Mouse (Mus musculus) hindbrain, embryonic 16.5 days (tissue): Measurements from ENCODE around the gene Apoe. TPM values are rescaled to one million over a fixed set of nuclear protein-coding genes. Genes with fewer than 3 reads are reported as not detected.
A peak's percentile ranks its signal among the peaks of the same experiment; 100 is the strongest.

Source experiments
- ATAC-seq: fragments of 200-750 bp; cut with Nextera tagmentation; 2 replicates; pipeline ENCODE4 v1.8.0; 2017; ENCODE audit warnings: moderate TSS enrichment, moderate library complexity
- H3K27ac ChIP-seq: fragments of 300-500 bp; sonication (generic); 2 replicates; pipeline ENCODE4 v1.5.1; 2014; ENCODE audit warnings: low read depth, mild to moderate bottlenecking, control low read depth, low read length, moderate library complexity
- H3K27me3 ChIP-seq: fragments of 300-500 bp; sonication (generic); replicated peaks from 2 replicates; pipeline ENCODE4 v1.6.1; 2014; ENCODE audit warnings: low read length; ENCODE audit not compliant: control insufficient read depth, insufficient read depth
- H3K36me3 ChIP-seq: fragments of 300-500 bp; sonication (generic); 2 replicates; pipeline ENCODE4 v1.6.1; 2014; ENCODE audit warnings: mild to moderate bottlenecking, low read length, moderate library complexity, mixed read lengths; ENCODE audit not compliant: control insufficient read depth, insufficient read depth
- H3K4me1 ChIP-seq: fragments of 300-500 bp; sonication (generic); 2 replicates; pipeline ENCODE4 v1.6.1; 2014; ENCODE audit warnings: low read depth, low read length; ENCODE audit not compliant: control insufficient read depth, insufficient read depth
- H3K4me2 ChIP-seq: fragments of 300-500 bp; sonication (generic); 2 replicates; pipeline ENCODE4 v1.6.1; 2014; ENCODE audit warnings: mild to moderate bottlenecking, low read length, control low read depth, moderate library complexity
- H3K4me3 ChIP-seq: fragments of 300-500 bp; sonication (generic); 2 replicates; pipeline ENCODE4 v1.5.1; 2014; ENCODE audit warnings: mild to moderate bottlenecking, low read length, control low read depth, moderate library complexity
- H3K9ac ChIP-seq: fragments of 300-500 bp; sonication (generic); 2 replicates; pipeline ENCODE4 v1.6.1; 2014; ENCODE audit warnings: low read depth, mild to moderate bottlenecking, control low read depth, low read length, moderate library complexity
- H3K9me3 ChIP-seq: fragments of 300-500 bp; sonication (generic); 2 replicates; pipeline ENCODE4 v1.6.1; 2014; ENCODE audit warnings: mild to moderate bottlenecking, low read length, moderate library complexity; ENCODE audit not compliant: control insufficient read depth
- WGBS: fragments of 180-500 bp; shearing (Covaris S2); extraction: QIAGEN DNeasy Blood & Tissue Kit; methylation state at CpG from one replicate; pipeline ENCODE4 v1.1.7; 2014; 5-methylcytosine and 5-hydroxymethylcytosine counted together
- polyA plus RNA-seq: library from polyadenylated mRNA; unstranded; fragments of >200 nt; fragmentation: Nextera tagmentation; extraction: Ambion mirVana; gene quantifications from 2 replicates; pipeline ENCODE4 v1.2.1, GENCODE M21; 2015

The Apoe gene
- polyA plus RNA-seq, 1 experiment from 2014 or later: 1,414 TPM

- H3K27ac ChIP-seq: no peak within 1 kb of the TSS
- no peak within 1 kb of the TSS for H3K4me2 ChIP-seq
- no peak for ATAC-seq
- no peaks in the 10 kb centered on the region for H3K36me3 ChIP-seq
- H3K4me1 ChIP-seq: no peaks in the 10 kb centered on the region
- no peak within 1 kb of the TSS for H3K4me3 ChIP-seq
- H3K9ac ChIP-seq: no peak within 1 kb of the TSS
- H3K27me3 ChIP-seq: no peaks in the 10 kb centered on the region
- 79% methylated on average over 8 of the region's 8 CpGs for WGBS
- H3K9me3 ChIP-seq: no peaks in the 10 kb centered on the region
Measured at GRCm38 (mm10) chr7:19677872-19678271, 21.1 kb downstream of the Apoe start, which contains the start of gene Apoc2. Gene Apoc2, minus strand, starts transcription at chr7:19677941.

GRCm38 (mm10) chr7:19676662-19677061, 22.3 kb downstream of the Apoe start:
- no peaks in the 10 kb centered on the region for H3K27me3 ChIP-seq
- H3K4me1 ChIP-seq: no peaks in the 10 kb centered on the region
- WGBS: 50% methylated on average over 1 of the region's 1 CpGs
- H3K27ac ChIP-seq: no peak overlapping the region
- no peaks in the 10 kb centered on the region for H3K9me3 ChIP-seq
- no peak overlapping the region for H3K9ac ChIP-seq
- no peak for ATAC-seq
- no peak overlapping the region for H3K4me3 ChIP-seq
- no peak overlapping the region for H3K4me2 ChIP-seq
- H3K36me3 ChIP-seq: no peaks in the 10 kb centered on the region

GRCm38 (mm10) chr7:19675824-19676223, 23.2 kb downstream of the Apoe start:
- no peaks in the 10 kb centered on the region for H3K36me3 ChIP-seq
- no peak overlapping the region for H3K27ac ChIP-seq
- H3K9me3 ChIP-seq: no peaks in the 10 kb centered on the region
- ATAC-seq: no peak
- H3K9ac ChIP-seq: no peak overlapping the region
- H3K4me1 ChIP-seq: no peaks in the 10 kb centered on the region
- H3K4me3 ChIP-seq: no peak overlapping the region
- no peaks in the 10 kb centered on the region for H3K27me3 ChIP-seq
- no peak overlapping the region for H3K4me2 ChIP-seq
- 82% methylated on average over 10 of the region's 10 CpGs for WGBS

- H3K9ac ChIP-seq: no peak overlapping the region
- no peaks in the 10 kb centered on the region for H3K27me3 ChIP-seq
- no peak for ATAC-seq
- no peak overlapping the region for H3K4me3 ChIP-seq
- H3K4me2 ChIP-seq: no peak overlapping the region
- H3K36me3 ChIP-seq: no peaks in the 10 kb centered on the region
- H3K4me1 ChIP-seq: 0 out of 2 replicates have a peak, but pooled peaks cover 2% of the 10 kb centered on the region
- WGBS: 69% methylated on average over 14 of the region's 14 CpGs
- H3K27ac ChIP-seq: no peak overlapping the region
- H3K9me3 ChIP-seq: no peaks in the 10 kb centered on the region
Measured at GRCm38 (mm10) chr7:19673083-19673699, 25.8 kb downstream of the Apoe start.

- ATAC-seq: no peak
Measured at GRCm38 (mm10) chr7:19671511-19671910, 27.5 kb downstream of the Apoe start.

GRCm38 (mm10) chr7:19668947-19669721, 29.9 kb downstream of the Apoe start:
- H3K4me1 ChIP-seq: peaks cover 8% of the 10 kb centered on the region
- ATAC-seq: peak; percentile 79
- H3K4me3 ChIP-seq: no peak overlapping the region
- H3K9ac ChIP-seq: peak overlapping the region; percentile 31; the same call in 1 of the 2 replicates
- H3K27me3 ChIP-seq: no peaks in the 10 kb centered on the region
- no peaks in the 10 kb centered on the region for H3K36me3 ChIP-seq
- peak overlapping the region; percentile 39 for H3K4me2 ChIP-seq
- no peaks in the 10 kb centered on the region for H3K9me3 ChIP-seq
- peak overlapping the region; percentile 72 for H3K27ac ChIP-seq
- 5% methylated on average over 10 of the region's 10 CpGs for WGBS

More at GRCm38 (mm10) chr7:19671511-19671910, 27.5 kb downstream of the Apoe start:
- Histone ChIP-seq H3K9me3 (no peaks in the 10 kb centered on the region), H3K9ac (no peak overlapping the region), H3K27me3 (no peaks in the 10 kb centered on the region), H3K4me2 (no peak overlapping the region), H3K4me3 (no peak overlapping the region), H3K4me1 (0 out of 2 replicates have a peak, but pooled peaks cover 2% of the 10 kb centered on the region), H3K36me3 (no peaks in the 10 kb centered on the region), H3K27ac (no peak overlapping the region)
- WGBS: 64% methylated on average over 10 of the region's 10 CpGs

- Histone ChIP-seq H3K27me3 (no peaks in the 10 kb centered on the region), H3K4me1 (peaks cover 19% of the 10 kb centered on the region), H3K27ac (no peak overlapping the region), H3K9me3 (no peaks in the 10 kb centered on the region), H3K9ac (no peak overlapping the region), H3K36me3 (no peaks in the 10 kb centered on the region), H3K4me3 (no peak overlapping the region), H3K4me2 (no peak overlapping the region)
- WGBS: 83% methylated on average over 2 of the region's 2 CpGs
- ATAC-seq: no peak
Measured at GRCm38 (mm10) chr7:19667434-19667833, 31.6 kb downstream of the Apoe start.

- Histone ChIP-seq H3K4me3 (no peak overlapping the region), H3K4me1 (peaks cover 19% of the 10 kb centered on the region), H3K9me3 (no peaks in the 10 kb centered on the region), H3K27ac (no peak overlapping the region), H3K9ac (no peak overlapping the region), H3K4me2 (no peak overlapping the region), H3K27me3 (no peaks in the 10 kb centered on the region), H3K36me3 (no peaks in the 10 kb centered on the region)
- WGBS: 65% methylated on average over 3 of the region's 3 CpGs
- ATAC-seq: no peak
Measured at GRCm38 (mm10) chr7:19666750-19667149, 32.2 kb downstream of the Apoe start.
